Mouse (Mus musculus) spleen, adult 2 months (tissue): ENCODE results near the gene Tnfsf11.

ENCODE experiments used
- CTCF ChIP-seq: fragments of 200-500 bp; IDR thresholded peaks from 2 replicates; pipeline ENCODE4 v1.5.1; 2011; ENCODE audit warnings: mild to moderate bottlenecking, inconsistent platforms; ENCODE audit not compliant: insufficient read depth, insufficient read length, insufficient replicate concordance; ENCODE audit errors: extremely low read depth
- POLR2A ChIP-seq: fragments of 200-500 bp; IDR thresholded peaks from 2 replicates; pipeline ENCODE4 v1.6.1; 2011; ENCODE audit warnings: low read depth, low read length, inconsistent platforms

- TF ChIP-seq CTCF (no peak), POLR2A (no peak)
Measured at GRCm38 (mm10) chr14:78244811-78245210, 63.0 kb downstream of the Tnfsf11 start.
